Mouse (Mus musculus) liver, adult 2 months (tissue): ENCODE data around the gene Pde4d. TPM values are rescaled to one million over a fixed set of nuclear protein-coding genes. Genes with fewer than 3 reads are reported as not detected.

Source experiments
- DNase-seq: peaks from one replicate; pipeline ENCODE4 v3.0.0-alpha.2; 2011; ENCODE audit warnings: low read depth, low spot score; ENCODE audit errors: extremely low read depth
- H3K27ac ChIP-seq: fragments of 200-500 bp; replicated peaks from 2 replicates; pipeline ENCODE4 v1.5.1; 2012; ENCODE audit warnings: low read depth, mild to moderate bottlenecking, control low read depth, inconsistent platforms, low read length; ENCODE audit not compliant: insufficient read depth
- H3K27me3 ChIP-seq: fragments of 200-500 bp; 2 replicates; pipeline ENCODE4 v1.6.1; 2012; ENCODE audit warnings: mild to moderate bottlenecking, moderate library complexity, low read length, inconsistent platforms; ENCODE audit not compliant: control insufficient read depth, insufficient read depth
- H3K36me3 ChIP-seq: fragments of 200-500 bp; 2 replicates; pipeline ENCODE4 v1.6.1; 2012; ENCODE audit warnings: low read length, inconsistent platforms; ENCODE audit not compliant: control insufficient read depth, insufficient read depth
- H3K4me1 ChIP-seq: fragments of 200-500 bp; 2 replicates; pipeline ENCODE4 v1.6.1; 2011; ENCODE audit warnings: low read length; ENCODE audit not compliant: control insufficient read depth, insufficient read depth
- H3K4me3 ChIP-seq: fragments of 200-500 bp; 2 replicates; pipeline ENCODE4 v1.5.1; 2011; ENCODE audit warnings: low read depth, mild to moderate bottlenecking, control low read depth, low read length, moderate library complexity; ENCODE audit not compliant: insufficient read depth
- H3K79me2 ChIP-seq: fragments of 200-500 bp; 2 replicates; pipeline ENCODE4 v1.6.1; 2012; ENCODE audit warnings: inconsistent platforms, mild to moderate bottlenecking, low read length, moderate library complexity; ENCODE audit not compliant: control insufficient read depth, insufficient read depth
- H3K9ac ChIP-seq: fragments of 200-500 bp; 2 replicates; pipeline ENCODE4 v1.6.1; 2012; ENCODE audit warnings: low read depth, mild to moderate bottlenecking, control low read depth, inconsistent platforms, low read length
- CTCF ChIP-seq: fragments of 200-500 bp; IDR thresholded peaks from 2 replicates; pipeline ENCODE4 v1.5.1; 2011; ENCODE audit warnings: low read depth, low read length, control low read depth
- POLR2A ChIP-seq: fragments of 200-500 bp; IDR thresholded peaks from 2 replicates; pipeline ENCODE4 v1.6.1; 2011; ENCODE audit warnings: low read length, control low read depth; ENCODE audit not compliant: insufficient read depth; ENCODE audit errors: extremely low read depth
- WGBS: fragments of 180-500 bp; shearing (Covaris S2); methylation state at CpG from one replicate; pipeline ENCODE4 v1.1.7; 2018; 5-methylcytosine and 5-hydroxymethylcytosine counted together
- polyA plus RNA-seq: library from polyadenylated mRNA; depleted of rRNA; stranded (reverse); fragments of >200 nt; gene quantifications from 2 replicates; pipeline ENCODE4 v1.2.3, GENCODE M21; 2012
- total RNA-seq: library from RNA; depleted of rRNA; stranded (reverse); fragments of >200 nt; gene quantifications from 2 replicates; pipeline ENCODE4 v1.2.3, GENCODE M21; 2014

Gene Pde4d
- total and polyA plus RNA-seq, 2 experiments, result 2.3 to 13.6 TPM

DNA sequence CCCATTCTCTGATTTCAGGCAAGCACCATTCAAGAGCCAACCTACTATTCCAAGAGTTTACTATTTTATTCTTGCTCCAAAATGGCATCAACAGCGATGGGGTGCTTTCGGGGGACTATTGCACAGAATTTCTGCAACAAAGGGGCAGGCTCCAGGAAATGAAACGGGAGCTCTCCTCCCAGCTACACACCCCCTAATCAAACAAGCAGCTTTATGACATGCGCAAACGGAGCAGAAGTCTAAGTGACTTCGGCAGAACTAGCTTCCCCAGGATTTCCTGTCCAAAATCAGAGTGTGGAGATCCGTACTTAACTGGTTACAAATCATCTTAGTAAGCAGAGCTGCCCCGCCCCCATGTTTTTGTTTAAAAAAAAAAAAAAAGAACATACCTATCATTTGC lies 990.6 kb downstream of the Pde4d start:
- Histone ChIP-seq H3K36me3 (no peaks in the 10 kb centered on the region), H3K4me3 (peak overlapping the region; percentile 79), H3K4me1 (no peaks in the 10 kb centered on the region), H3K27ac (no peak overlapping the region), H3K27me3 (no peaks in the 10 kb centered on the region), H3K9ac (peak overlapping the region; percentile 58; the same call in 1 of the 2 replicates), H3K79me2 (no peaks in the 10 kb centered on the region)
- TF ChIP-seq POLR2A, result no peak
- no peak for TF ChIP-seq CTCF
- peak; percentile 79 for DNase-seq
- under 1% methylated on average over 8 of the region's 8 CpGs for WGBS

DNA sequence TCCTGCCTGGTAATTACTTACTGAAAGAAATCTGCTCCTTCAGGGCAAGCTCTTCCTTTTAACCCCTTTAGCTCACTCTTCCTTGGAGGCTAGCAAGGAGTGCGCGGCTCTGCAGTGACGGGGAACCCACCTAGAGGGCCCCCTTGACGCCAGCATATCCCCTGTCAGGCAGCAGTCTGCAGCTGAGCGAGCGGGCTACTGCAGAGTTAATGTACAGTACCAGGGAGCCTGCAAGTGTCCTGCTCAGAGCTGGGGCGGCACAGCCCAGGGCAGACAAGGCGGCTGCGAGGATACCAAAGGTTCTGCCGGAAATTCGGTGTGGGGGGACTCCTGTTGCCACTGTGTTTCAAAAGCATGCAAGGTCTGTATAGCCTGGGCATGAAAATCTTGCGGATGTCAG lies 991.1 kb downstream of the Pde4d start:
- WGBS, result 1% methylated on average over 12 of the region's 12 CpGs
- Histone ChIP-seq H3K27me3 (no peaks in the 10 kb centered on the region), H3K9ac (peak overlapping the region; percentile 74), H3K4me1 (no peaks in the 10 kb centered on the region), H3K4me3 (peak overlapping the region; percentile 79), H3K79me2 (no peaks in the 10 kb centered on the region), H3K36me3 (no peaks in the 10 kb centered on the region), H3K27ac (peak overlapping the region; percentile 52; the same call in 1 of the 2 replicates)
- peak; percentile 55 for DNase-seq
- no peak for TF ChIP-seq CTCF
- TF ChIP-seq POLR2A, result no peak

- Histone ChIP-seq H3K79me2 (no peaks in the 10 kb centered on the region), H3K4me3 (peak overlapping the region; percentile 1), H3K27me3 (no peaks in the 10 kb centered on the region), H3K36me3 (no peaks in the 10 kb centered on the region), H3K27ac (no peak overlapping the region), H3K9ac (no peak overlapping the region; the same call in 1 of the 2 replicates), H3K4me1 (no peaks in the 10 kb centered on the region)
- 29% methylated on average over 12 of the region's 12 CpGs for WGBS
- TF ChIP-seq CTCF (no peak), POLR2A (no peak)
- DNase-seq, result peak; percentile 18
These were observed 991.7 kb downstream of the Pde4d start for GRCm38 (mm10) chr13:109441401-109441973.

DNA sequence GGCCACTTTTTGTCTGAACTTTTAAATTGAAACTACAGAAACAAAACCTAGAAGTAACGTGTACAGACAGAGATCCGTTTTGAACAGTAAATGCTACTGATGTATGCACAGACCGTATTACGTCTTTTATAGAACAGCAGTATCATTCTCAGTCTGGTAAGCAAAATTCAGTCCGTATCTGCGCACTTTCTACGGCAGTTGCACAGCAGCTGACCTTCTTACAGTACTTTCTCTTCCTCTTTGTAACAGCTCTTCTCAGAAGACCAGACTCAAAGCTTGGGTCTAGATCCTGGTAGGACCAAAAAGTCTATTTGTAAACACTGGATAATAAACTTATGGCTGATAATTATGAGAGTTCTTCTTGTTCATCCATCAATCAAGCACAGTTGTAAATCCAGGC lies 996.4 kb downstream of the Pde4d start:
- peaks cover 2% of the 10 kb centered on the region; the same call in 1 of the 2 replicates for H3K4me1 ChIP-seq
- no peak overlapping the region for H3K4me3 ChIP-seq
- no peaks in the 10 kb centered on the region for H3K79me2 ChIP-seq
- WGBS, result 79% methylated on average over 7 of the region's 7 CpGs
- H3K27ac ChIP-seq, result no peak overlapping the region
- DNase-seq, result peak; percentile 10
- H3K9ac ChIP-seq, result no peak overlapping the region
- H3K27me3 ChIP-seq, result no peaks in the 10 kb centered on the region
- TF ChIP-seq POLR2A, result no peak
- TF ChIP-seq CTCF, result no peak
- H3K36me3 ChIP-seq, result no peaks in the 10 kb centered on the region

DNA sequence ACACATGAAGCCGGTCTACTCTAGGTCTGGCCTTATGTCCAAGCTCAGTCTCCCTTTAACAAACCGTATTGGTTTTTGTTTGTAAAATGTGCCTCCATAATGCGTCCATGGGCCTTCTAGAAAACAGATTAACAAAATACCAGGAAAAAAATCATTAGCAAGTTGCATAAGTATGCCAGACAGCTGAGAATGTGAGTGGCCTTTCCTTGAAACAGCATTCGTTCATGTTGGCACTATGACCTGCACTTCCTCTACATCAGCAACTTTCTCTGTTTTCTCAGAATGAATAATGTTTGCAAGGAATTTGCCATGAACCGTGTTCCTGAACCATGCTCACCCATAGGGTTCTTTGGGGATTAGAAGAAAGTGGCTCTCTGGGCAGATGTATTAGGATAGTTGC lies 998.4 kb downstream of the Pde4d start:
- Histone ChIP-seq H3K36me3 (no peaks in the 10 kb centered on the region), H3K79me2 (no peaks in the 10 kb centered on the region), H3K27me3 (no peaks in the 10 kb centered on the region), H3K4me3 (no peak overlapping the region), H3K4me1 (peaks cover 2% of the 10 kb centered on the region; the same call in 1 of the 2 replicates), H3K9ac (no peak overlapping the region), H3K27ac (no peak overlapping the region)
- TF ChIP-seq CTCF (no peak), POLR2A (no peak)
- WGBS, result 40% methylated on average over 5 of the region's 5 CpGs
- peak; percentile 5 for DNase-seq

- no peaks in the 10 kb centered on the region for H3K4me1 ChIP-seq
- peak; percentile 59 for DNase-seq
- no peaks in the 10 kb centered on the region for H3K36me3 ChIP-seq
- H3K9ac ChIP-seq, result no peak overlapping the region
- no peak overlapping the region for H3K4me3 ChIP-seq
- no peaks in the 10 kb centered on the region for H3K79me2 ChIP-seq
- H3K27me3 ChIP-seq, result no peaks in the 10 kb centered on the region
- no peak overlapping the region for H3K27ac ChIP-seq
- no peak for TF ChIP-seq CTCF
- no peak for TF ChIP-seq POLR2A
These were observed 1024.6 kb downstream of the Pde4d start for GRCm38 (mm10) chr13:109474344-109474743.
